Mouse (Mus musculus) heart, embryonic 15.5 days (tissue): ENCODE data around the gene Gpr162. TPM values are rescaled to one million over a fixed set of nuclear protein-coding genes. Genes with fewer than 3 reads are reported as not detected.

Experiments
- ATAC-seq: fragments of 200-750 bp; cut with Nextera tagmentation; replicated peaks from 2 replicates; pipeline ENCODE4 v1.8.0; 2017; ENCODE audit warnings: low read depth, moderate TSS enrichment; ENCODE audit not compliant: insufficient number of reproducible peaks, insufficient read depth, low FRiP score
- H3K27ac ChIP-seq: fragments of 300-500 bp; sonication (generic); 2 replicates; pipeline ENCODE4 v1.5.1; 2015; ENCODE audit warnings: mild to moderate bottlenecking, inconsistent platforms
- H3K27me3 ChIP-seq: fragments of 300-500 bp; sonication (generic); 2 replicates; pipeline ENCODE4 v1.6.1; 2015; ENCODE audit warnings: inconsistent platforms
- H3K36me3 ChIP-seq: fragments of 300-500 bp; sonication (generic); 2 replicates; pipeline ENCODE4 v1.6.1; 2015; ENCODE audit warnings: mild to moderate bottlenecking, inconsistent platforms
- H3K4me1 ChIP-seq: fragments of 300-500 bp; sonication (generic); replicated peaks from 2 replicates; pipeline ENCODE4 v1.6.1; 2015; ENCODE audit warnings: inconsistent platforms
- H3K4me2 ChIP-seq: fragments of 300-500 bp; sonication (generic); 2 replicates; pipeline ENCODE4 v1.6.1; 2015; ENCODE audit warnings: inconsistent platforms, mild to moderate bottlenecking, moderate library complexity
- H3K4me3 ChIP-seq: fragments of 300-500 bp; sonication (generic); 2 replicates; pipeline ENCODE4 v1.5.1; 2015; ENCODE audit warnings: mild to moderate bottlenecking, inconsistent platforms
- H3K9ac ChIP-seq: fragments of 300-500 bp; sonication (generic); 2 replicates; pipeline ENCODE4 v1.6.1; 2015; ENCODE audit warnings: mild to moderate bottlenecking, inconsistent platforms
- H3K9me3 ChIP-seq: fragments of 300-500 bp; sonication (generic); replicated peaks from 2 replicates; pipeline ENCODE4 v1.6.1; 2016; ENCODE audit warnings: inconsistent platforms
- WGBS: fragments of 180-500 bp; shearing (Covaris S2); methylation state at CpG from one replicate; pipeline ENCODE4 v1.1.7; 2015; ENCODE audit warnings: mixed read lengths; 5-methylcytosine and 5-hydroxymethylcytosine counted together
- polyA plus RNA-seq: library from polyadenylated mRNA; unstranded; fragments of >200 nt; fragmentation: Nextera tagmentation; extraction: Ambion mirVana; gene quantifications from 2 replicates; pipeline ENCODE4 v1.2.1, GENCODE M21; 2015

Gene Gpr162
- 2.2 and 2.4 TPM in 2 replicates for polyA plus RNA-seq

DNA sequence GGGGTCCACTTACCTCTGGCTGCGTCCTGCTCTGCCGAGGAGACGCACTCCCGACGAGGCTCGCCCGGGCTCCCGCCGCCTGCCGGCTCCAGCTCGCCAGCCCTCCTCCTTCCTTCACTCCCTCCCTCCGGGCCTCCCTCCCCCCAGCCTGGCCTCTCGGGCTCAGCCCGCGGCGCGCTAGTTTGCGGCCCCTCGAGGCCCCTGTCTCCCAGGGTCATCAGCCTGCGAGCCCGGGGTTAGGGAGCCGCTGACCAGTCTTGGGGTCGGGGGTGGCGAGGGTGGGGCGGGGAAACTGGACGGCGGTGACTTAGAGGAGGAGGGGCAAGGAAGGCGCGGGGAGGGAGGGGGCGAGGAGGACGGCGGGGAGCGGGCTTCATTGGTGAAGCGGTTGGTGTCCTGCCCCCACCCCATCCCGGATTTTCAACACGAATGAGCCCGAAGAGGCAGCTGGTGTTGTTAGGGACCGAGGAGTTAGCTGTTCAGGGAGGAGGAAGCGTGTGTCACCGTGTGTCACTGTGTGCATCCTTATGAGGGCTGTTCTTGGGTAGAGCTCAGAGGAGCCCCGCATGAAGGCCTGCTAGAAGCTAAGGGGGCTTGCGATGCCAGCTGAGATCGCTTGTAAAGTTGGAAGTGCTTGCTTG is at the start of gene Gpr162:
Gpr162 (minus strand) TSS at position 326 of the 641 bp plus-strand sequence.
- H3K4me2 ChIP-seq, result peak within 1 kb of the TSS; percentile 95

DNA sequence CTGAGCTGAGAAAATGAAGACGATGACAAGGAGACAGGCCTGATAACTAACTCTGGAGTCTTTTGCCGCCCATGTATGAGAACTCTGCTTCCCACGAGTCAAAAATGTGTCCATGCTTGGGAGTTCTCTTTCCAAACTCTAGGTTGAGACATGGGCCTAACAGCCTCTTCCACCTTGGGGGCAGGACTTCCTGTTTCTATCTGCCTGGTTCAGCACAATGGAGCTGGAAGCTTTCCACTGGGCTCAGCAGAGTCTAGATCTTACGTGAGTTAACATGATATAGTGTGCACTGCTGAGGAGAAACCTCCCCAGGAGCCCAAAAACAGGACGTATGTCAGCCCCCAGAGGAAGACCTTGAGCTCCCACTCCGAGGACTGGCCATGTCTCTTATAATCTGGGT is 49.4 kb upstream of the Gpr162 start:
- no peak overlapping the region for H3K4me2 ChIP-seq
- no peak overlapping the region for H3K9ac ChIP-seq
- H3K27ac ChIP-seq, result 0 out of 2 replicates have a peak overlapping the region, but pooled peaks have one; percentile 28
- no peak for ATAC-seq
- H3K27me3 ChIP-seq, result peaks cover 12% of the 10 kb centered on the region
- H3K4me1 ChIP-seq, result peaks cover 55% of the 10 kb centered on the region
- 52% methylated on average over 6 of the region's 6 CpGs for WGBS
- peaks cover 21% of the 10 kb centered on the region for H3K36me3 ChIP-seq
- H3K4me3 ChIP-seq, result no peak overlapping the region
- H3K9me3 ChIP-seq, result no peaks in the 10 kb centered on the region

More for the DNA sequence above, at the start of gene Gpr162:
- H3K27ac ChIP-seq, result no peak within 1 kb of the TSS; the same call in 1 of the 2 replicates
- no peaks in the 10 kb centered on the region for H3K36me3 ChIP-seq
- peak within 1 kb of the TSS; percentile 68 for H3K9ac ChIP-seq
- H3K4me3 ChIP-seq, result peak within 1 kb of the TSS; percentile 64
- WGBS, result 1% methylated on average over 39 of the region's 43 CpGs
- peaks cover 28% of the 10 kb centered on the region for H3K4me1 ChIP-seq
- H3K27me3 ChIP-seq, result peaks cover 55% of the 10 kb centered on the region
- H3K9me3 ChIP-seq, result no peaks in the 10 kb centered on the region
- peak; percentile 51 for ATAC-seq

DNA sequence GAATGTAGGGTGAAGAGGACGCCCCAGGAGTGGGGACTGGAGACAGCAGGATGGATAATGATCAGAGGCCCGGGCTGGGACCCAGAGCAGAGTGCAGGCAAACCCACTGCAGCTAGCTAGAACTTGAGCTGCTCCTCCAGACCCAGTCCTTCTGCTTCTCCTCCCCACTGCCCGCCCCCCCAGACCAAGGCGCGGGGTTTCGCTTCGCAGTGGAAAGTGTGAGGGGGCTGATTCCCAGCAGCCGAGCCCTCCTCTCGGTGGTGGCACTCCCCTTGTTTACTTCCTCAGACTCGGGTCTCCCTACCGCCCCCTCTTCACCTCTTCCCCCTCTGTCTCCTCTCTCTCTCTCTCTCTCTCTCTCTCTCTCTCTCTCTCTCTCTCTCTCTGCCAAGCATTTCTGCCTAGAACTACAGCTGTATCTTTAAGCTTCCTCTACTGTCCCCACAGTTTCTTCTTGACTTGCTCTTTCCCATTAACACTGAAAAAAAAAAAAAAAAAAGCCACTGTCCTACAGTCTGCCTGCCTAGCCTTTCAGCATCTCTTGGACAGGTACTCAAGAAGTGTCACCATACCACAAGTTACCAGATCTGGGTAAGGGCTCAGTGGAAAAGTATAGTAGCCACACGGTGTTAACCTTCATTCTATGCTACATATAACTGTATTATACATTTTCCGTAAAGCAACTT is 47.9 kb upstream of the Gpr162 start, which contains the start of gene Lag3:
Lag3 (minus strand) TSS at position 173 of the 686 bp plus-strand sequence.
- no peak within 1 kb of the TSS for H3K9ac ChIP-seq
- H3K9me3 ChIP-seq, result no peaks in the 10 kb centered on the region
- H3K4me3 ChIP-seq, result no peak within 1 kb of the TSS
- H3K27me3 ChIP-seq, result peaks cover 12% of the 10 kb centered on the region
- H3K4me2 ChIP-seq, result peak within 1 kb of the TSS; percentile 27; the same call in 1 of the 2 replicates
- H3K27ac ChIP-seq, result no peak within 1 kb of the TSS
- ATAC-seq, result no peak
- 16% methylated on average over 12 of the region's 13 CpGs for WGBS
- peaks cover 21% of the 10 kb centered on the region for H3K36me3 ChIP-seq
- peaks cover 52% of the 10 kb centered on the region for H3K4me1 ChIP-seq

DNA sequence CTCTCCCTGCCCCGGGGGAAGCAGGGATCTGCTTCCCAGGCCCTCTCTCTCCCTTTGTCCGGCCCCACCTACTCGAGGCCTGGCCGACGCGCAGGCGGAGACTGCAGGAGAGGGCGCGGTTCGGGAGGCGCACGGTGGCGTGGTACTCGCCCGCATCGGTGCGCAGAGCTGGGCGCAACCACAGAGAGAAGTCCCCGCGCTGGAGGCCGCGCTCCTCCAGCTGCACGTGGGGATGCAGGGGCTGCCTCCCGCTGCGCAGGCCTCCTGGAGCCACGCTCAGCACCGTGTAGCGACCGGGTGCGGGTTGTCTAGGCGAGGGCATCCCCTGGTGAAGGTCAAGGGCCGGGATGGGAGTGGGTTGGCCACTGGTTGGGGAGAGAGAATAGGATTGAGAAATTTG is 46.2 kb upstream of the Gpr162 start:
- 10% methylated on average over 32 of the region's 32 CpGs for WGBS
- Histone ChIP-seq H3K27ac (no peak overlapping the region), H3K4me3 (peak overlapping the region; percentile 20; the same call in 1 of the 2 replicates), H3K9ac (peak overlapping the region; percentile 40), H3K4me1 (peaks cover 41% of the 10 kb centered on the region), H3K9me3 (no peaks in the 10 kb centered on the region), H3K36me3 (peaks cover 18% of the 10 kb centered on the region), H3K4me2 (peak overlapping the region; percentile 55), H3K27me3 (peaks cover 12% of the 10 kb centered on the region)
- ATAC-seq, result no peak

DNA sequence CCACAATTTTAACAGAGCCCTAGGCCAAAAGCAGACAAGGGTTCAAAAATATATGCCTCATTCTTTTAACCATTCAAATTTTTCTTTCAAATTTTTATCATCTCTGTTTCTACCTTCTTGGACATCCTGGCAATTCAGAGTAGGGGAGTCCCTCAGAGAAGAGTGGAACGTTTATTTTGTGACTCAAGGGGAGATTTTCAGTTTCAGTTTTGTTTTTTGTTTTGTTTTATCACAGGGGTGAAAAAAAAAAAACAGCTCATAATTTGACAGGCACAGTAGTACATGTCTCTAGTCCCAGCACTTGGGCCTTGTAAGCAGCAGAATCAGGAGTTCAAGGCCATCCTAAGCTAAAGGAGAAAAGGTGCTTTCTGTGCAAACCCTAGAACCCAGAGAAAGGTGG is 44.0 kb upstream of the Gpr162 start:
- H3K4me2 ChIP-seq, result no peak overlapping the region
- H3K27ac ChIP-seq, result no peak overlapping the region
- no peak for ATAC-seq
- H3K36me3 ChIP-seq, result no peaks in the 10 kb centered on the region
- no peaks in the 10 kb centered on the region for H3K9me3 ChIP-seq
- peaks cover 32% of the 10 kb centered on the region for H3K4me1 ChIP-seq
- H3K4me3 ChIP-seq, result no peak overlapping the region
- H3K9ac ChIP-seq, result no peak overlapping the region
- peaks cover 12% of the 10 kb centered on the region for H3K27me3 ChIP-seq
- 77% methylated on average over 1 of the region's 1 CpGs for WGBS

DNA sequence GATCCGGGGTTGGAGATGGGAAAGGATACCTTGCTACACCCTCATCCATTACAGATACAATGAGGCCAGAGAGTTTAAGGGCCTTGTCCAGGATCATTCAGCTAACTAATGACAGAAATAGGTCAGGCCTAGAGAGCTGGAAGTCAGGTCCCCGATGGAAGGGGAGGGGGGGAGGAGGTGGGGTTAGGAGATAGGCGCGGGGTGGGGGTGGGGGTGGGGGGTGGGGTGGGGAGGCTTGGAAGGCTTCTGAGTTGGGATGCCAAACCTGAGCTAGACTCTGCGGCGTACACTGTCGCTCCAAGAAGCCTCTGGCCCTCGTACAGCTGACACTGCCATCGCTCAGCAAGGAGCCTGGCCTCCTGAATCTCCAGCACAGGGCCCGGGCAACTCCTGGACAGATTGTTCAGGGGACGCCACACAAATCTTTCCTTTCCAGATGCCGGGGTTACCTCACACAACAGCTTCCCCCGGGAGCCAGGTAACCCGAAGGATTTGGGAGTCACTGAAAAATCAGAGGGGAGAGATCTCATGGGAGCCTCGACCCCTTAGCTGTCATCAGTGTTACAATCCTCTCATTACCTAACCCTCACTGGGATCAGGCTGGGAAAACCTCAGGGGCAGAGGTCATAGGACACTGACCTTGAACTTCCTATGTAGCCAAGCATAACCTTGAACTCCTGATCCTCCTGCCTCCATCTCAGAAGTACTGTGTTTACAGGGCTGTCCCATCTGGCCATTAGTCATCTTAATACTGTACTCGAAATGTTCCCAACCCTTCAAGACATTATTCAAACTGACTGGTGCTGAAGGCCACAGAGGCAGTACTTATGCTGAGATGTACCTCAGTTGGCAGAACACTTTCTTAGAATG is 41.4 kb upstream of the Gpr162 start:
- ATAC-seq, result no peak
- peaks cover 18% of the 10 kb centered on the region for H3K4me1 ChIP-seq
- H3K4me3 ChIP-seq, result peak overlapping the region; percentile 57
- H3K27ac ChIP-seq, result peak overlapping the region; percentile 99
- peak overlapping the region; percentile 58; the same call in 1 of the 2 replicates for H3K9ac ChIP-seq
- peaks cover 8% of the 10 kb centered on the region for H3K27me3 ChIP-seq
- no peaks in the 10 kb centered on the region for H3K36me3 ChIP-seq
- WGBS, result 51% methylated on average over 13 of the region's 16 CpGs
- no peaks in the 10 kb centered on the region for H3K9me3 ChIP-seq
- H3K4me2 ChIP-seq, result peak overlapping the region; percentile 78

DNA sequence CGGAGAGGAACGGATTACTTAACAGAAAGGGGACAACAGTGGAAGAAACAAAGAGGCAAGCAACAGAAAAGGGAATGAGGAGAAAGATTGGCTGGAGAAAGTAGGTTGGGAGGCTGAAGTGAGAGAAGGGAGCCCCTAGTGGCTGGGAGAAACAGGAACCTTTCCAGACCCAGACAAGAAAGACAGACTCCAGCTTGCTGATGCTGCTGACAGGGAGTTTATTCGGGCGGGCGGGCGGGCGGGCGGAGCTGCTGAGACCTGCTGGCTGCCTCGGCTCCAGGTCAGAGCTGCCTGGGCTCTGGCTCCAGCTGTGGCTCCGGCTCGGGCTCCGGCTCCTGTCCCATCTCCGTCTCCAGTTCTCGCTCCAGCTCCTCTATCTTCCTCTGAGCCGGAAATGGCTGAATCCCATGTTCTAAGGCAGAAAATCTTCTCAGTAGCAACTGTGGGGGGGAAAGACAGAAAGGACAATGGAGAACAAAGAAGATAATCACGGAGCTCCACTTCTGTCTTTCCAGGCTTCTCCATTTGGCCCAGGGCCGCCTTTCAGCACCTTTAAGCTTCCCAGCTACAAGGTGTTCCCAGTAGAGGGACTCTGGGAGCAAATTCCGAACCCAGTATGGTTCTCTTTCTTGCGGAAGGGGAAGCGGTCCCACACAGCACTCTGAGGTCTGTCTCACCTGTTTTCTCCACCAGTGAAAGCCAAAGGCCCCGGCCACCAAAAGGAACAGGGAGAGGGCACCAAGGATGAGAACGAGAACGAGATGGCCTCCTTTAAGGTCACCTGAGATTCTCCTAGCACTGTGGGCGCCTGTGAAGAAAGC is 40.6 kb upstream of the Gpr162 start:
- Histone ChIP-seq H3K4me2 (peak overlapping the region; percentile 78), H3K27ac (peak overlapping the region; percentile 99), H3K4me1 (peaks cover 11% of the 10 kb centered on the region), H3K4me3 (peak overlapping the region; percentile 57), H3K36me3 (no peaks in the 10 kb centered on the region), H3K9me3 (no peaks in the 10 kb centered on the region), H3K27me3 (no peaks in the 10 kb centered on the region), H3K9ac (peak overlapping the region; percentile 58)
- ATAC-seq, result peak; percentile 83
- 8% methylated on average over 24 of the region's 24 CpGs for WGBS

DNA sequence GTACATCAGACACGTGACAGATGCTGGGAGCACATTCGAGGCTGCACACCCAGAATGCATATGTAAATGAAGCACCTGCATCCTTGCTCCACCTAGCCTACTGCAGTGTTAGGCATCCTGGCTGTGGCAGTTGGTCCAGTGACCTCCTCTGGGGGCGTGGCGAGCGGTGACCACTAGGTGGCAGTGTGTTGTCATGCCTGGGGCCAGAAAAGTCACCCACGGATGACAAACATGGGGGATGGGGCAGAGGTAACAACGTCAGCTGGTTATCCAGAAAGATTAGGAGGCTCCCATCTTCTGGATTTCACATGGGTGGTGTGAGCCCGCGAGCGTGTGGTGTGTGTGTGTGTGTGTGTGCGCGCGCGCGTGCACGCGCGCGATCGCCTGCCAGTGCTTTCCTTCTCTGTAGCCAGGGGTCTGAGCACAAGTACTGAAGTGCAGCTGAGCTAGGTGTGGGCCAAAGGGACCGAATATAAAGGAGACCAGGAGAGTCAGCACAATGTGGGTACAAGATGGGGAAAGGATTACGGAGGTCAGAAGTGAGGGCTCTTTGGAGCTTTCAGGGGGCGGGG is 39.9 kb upstream of the Gpr162 start:
- Histone ChIP-seq H3K9me3 (no peaks in the 10 kb centered on the region), H3K27me3 (no peaks in the 10 kb centered on the region), H3K36me3 (no peaks in the 10 kb centered on the region), H3K4me1 (peaks cover 11% of the 10 kb centered on the region), H3K4me3 (peak overlapping the region; percentile 57), H3K4me2 (peak overlapping the region; percentile 78), H3K27ac (peak overlapping the region; percentile 99), H3K9ac (peak overlapping the region; percentile 58)
- under 1% methylated on average over 23 of the region's 23 CpGs for WGBS
- ATAC-seq, result peak; percentile 83

DNA sequence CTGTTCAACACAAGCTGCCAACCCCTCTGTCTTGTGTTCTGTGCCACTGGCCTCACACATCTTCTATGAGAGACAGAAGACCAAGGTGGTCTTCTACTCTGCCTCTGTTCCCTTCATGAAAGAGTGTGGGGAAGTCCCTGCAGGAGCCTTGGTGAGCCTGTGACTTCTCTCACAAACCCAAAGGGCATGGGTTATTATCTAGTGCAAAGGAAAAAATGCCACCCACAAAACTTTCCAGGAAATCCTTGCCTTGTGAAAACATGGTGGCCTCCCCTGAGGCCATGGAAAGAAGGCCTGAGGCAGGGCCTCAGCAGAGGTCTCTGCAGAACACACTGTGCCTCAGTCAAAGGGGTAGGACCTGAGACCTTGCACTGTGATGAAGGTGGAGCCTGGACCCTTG is 38.1 kb upstream of the Gpr162 start:
- Histone ChIP-seq H3K4me3 (no peak overlapping the region), H3K9ac (no peak overlapping the region), H3K36me3 (no peaks in the 10 kb centered on the region), H3K27me3 (no peaks in the 10 kb centered on the region), H3K4me1 (peaks cover 11% of the 10 kb centered on the region), H3K9me3 (no peaks in the 10 kb centered on the region), H3K4me2 (no peak overlapping the region), H3K27ac (no peak overlapping the region)
- ATAC-seq, result no peak

DNA sequence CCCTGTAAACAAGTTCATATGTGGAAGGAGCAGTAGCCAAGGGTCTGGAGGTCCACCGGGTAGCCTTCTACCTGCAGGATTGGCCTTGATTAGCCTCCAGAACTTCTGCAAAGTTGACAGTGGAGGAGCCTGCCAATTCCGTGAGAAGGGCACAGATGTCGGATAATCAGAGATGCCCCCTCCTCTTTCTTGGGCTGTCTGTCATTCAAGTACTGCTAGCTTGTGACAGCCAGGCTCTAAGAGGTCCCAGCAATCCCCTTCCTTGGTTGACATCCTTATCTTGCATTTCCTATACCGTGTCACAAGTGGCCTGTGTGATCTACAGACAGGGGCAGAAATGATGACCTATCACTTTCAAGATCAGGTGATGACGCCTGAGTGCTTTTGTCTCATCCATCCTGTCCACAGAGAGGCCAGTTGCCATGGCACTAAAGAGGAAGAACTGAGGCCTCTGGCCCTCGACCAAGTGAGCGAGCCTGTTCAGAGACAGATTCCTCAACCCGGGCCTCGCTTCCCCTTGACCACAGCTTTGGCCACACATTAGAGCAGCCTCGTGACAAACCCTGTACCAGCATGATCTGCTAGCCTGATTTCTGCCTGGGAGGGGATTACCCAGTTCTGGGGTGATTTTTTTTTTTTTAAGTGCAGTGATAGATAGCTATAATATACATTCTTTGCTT is 37.2 kb upstream of the Gpr162 start:
- H3K4me3 ChIP-seq, result no peak overlapping the region
- H3K9ac ChIP-seq, result no peak overlapping the region
- no peaks in the 10 kb centered on the region for H3K36me3 ChIP-seq
- H3K4me1 ChIP-seq, result peaks cover 11% of the 10 kb centered on the region
- ATAC-seq, result no peak
- peak overlapping the region; percentile 18; the same call in 1 of the 2 replicates for H3K27ac ChIP-seq
- H3K4me2 ChIP-seq, result no peak overlapping the region
- no peaks in the 10 kb centered on the region for H3K9me3 ChIP-seq
- H3K27me3 ChIP-seq, result no peaks in the 10 kb centered on the region
- 30% methylated on average over 10 of the region's 10 CpGs for WGBS
